Mouse (Mus musculus) bone marrow, adult 2 months (tissue): ENCODE data around the gene Mrpl53. TPM values are rescaled to one million over a fixed set of nuclear protein-coding genes. Genes with fewer than 3 reads are reported as not detected.

Source experiments
- H3K27ac ChIP-seq: fragments of 200-500 bp; 2 replicates; pipeline ENCODE4 v1.5.1; 2012; ENCODE audit warnings: low read depth, mild to moderate bottlenecking, control low read depth, inconsistent platforms, low read length; ENCODE audit not compliant: control insufficient read depth, poor library complexity, insufficient read depth
- H3K4me1 ChIP-seq: fragments of 200-500 bp; 2 replicates; pipeline ENCODE4 v1.6.1; 2011; ENCODE audit warnings: low read length; ENCODE audit not compliant: control insufficient read depth, insufficient read depth
- H3K4me3 ChIP-seq: fragments of 200-500 bp; replicated peaks from 2 replicates; pipeline ENCODE3; 2011; ENCODE audit warnings: mild to moderate bottlenecking, low read depth, low read length, control low read depth; ENCODE audit not compliant: control insufficient read depth
- CTCF ChIP-seq: fragments of 200-500 bp; IDR thresholded peaks from 2 replicates; pipeline ENCODE4 v1.5.1; 2011; ENCODE audit warnings: low read length, control low read depth; ENCODE audit not compliant: control insufficient read depth, insufficient read depth
- POLR2A ChIP-seq: fragments of 200-500 bp; IDR thresholded peaks from 2 replicates; pipeline ENCODE4 v1.6.1; 2011; ENCODE audit warnings: low read depth, mild to moderate bottlenecking, control low read depth, low read length, borderline replicate concordance; ENCODE audit not compliant: control insufficient read depth
- WGBS: fragments of 180-500 bp; shearing (Covaris S2); methylation state at CpG from one replicate; pipeline ENCODE4 v1.1.7; 2018; 5-methylcytosine and 5-hydroxymethylcytosine counted together
- polyA plus RNA-seq: library from polyadenylated mRNA; stranded (reverse); fragments of >200 nt; gene quantifications from 2 replicates; pipeline ENCODE4 v1.2.4, GENCODE M21; 2011; ENCODE audit warnings: low replicate concordance; ENCODE audit not compliant: missing spikeins, insufficient read depth, insufficient read length

Mrpl53 gene
- polyA plus RNA-seq, 1 experiment, result 49.7 TPM

- H3K4me3 ChIP-seq, result peak overlapping the region; percentile 41
- TF ChIP-seq CTCF (no peak), POLR2A (no peak)
- no peaks in the 10 kb centered on the region for H3K4me1 ChIP-seq
- H3K27ac ChIP-seq, result no peak overlapping the region; the same call in 1 of the 2 replicates
- WGBS, result 20% methylated on average over 47 of the region's 47 CpGs
Observed at GRCm38 (mm10) chr6:83087205-83087925, 21.5 kb upstream of the Mrpl53 start.

DNA sequence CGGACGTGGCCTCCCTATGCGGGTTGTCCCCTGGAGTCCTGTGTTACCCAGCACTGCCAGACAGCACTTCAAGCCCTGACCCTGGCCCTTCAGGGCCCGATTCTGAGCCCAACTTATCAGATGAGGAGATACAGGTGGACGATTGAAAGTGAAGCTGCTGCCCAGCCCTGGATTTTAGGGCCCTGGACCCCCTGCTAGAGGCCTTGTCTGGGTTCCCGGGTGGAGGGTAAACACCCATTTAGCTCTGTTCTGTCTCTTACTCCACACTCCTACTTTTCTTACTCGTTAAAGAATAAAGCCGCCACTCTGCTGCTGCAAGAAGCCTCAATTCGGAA lies 20.9 kb upstream of the Mrpl53 start:
- TF ChIP-seq CTCF (no peak), POLR2A (no peak)
- Histone ChIP-seq H3K4me1 (no peaks in the 10 kb centered on the region; the same call in 1 of the 2 replicates), H3K4me3 (no peak overlapping the region), H3K27ac (no peak overlapping the region; the same call in 1 of the 2 replicates)
- 52% methylated on average over 9 of the region's 9 CpGs for WGBS

- Histone ChIP-seq H3K27ac (no peak overlapping the region), H3K4me1 (peaks cover 1% of the 10 kb centered on the region; the same call in 1 of the 2 replicates), H3K4me3 (no peak overlapping the region)
- no peak for TF ChIP-seq POLR2A
- TF ChIP-seq CTCF, result no peak
- 10% methylated on average over 6 of the region's 6 CpGs for WGBS
Observed at GRCm38 (mm10) chr6:83092416-83093127, 16.3 kb upstream of the Mrpl53 start.

DNA sequence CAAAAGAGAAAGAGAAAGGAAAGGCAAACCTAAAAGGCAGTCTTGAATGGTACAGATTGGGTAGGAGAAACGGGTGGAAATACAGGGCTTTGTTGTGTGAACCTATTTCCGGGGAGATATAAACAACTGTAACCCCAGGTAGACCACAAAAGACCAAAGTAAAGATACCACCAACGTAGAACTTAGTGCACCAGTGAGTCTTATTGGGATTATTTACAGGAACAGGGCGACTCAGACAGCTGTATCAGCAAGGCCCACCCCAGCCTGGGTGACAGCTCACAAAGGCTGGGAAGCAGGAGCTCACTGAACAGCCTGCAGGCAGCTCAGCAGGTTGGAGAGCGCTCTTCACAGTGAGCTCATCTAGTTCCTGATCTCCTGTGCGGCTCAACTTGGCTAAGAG lies 12.9 kb upstream of the Mrpl53 start:
- H3K27ac ChIP-seq, result no peak overlapping the region
- TF ChIP-seq CTCF (no peak), POLR2A (no peak)

GRCm38 (mm10) chr6:83098411-83098810 lies 10.4 kb upstream of the Mrpl53 start:
- no peak overlapping the region for H3K27ac ChIP-seq
- peaks cover 1% of the 10 kb centered on the region; the same call in 1 of the 2 replicates for H3K4me1 ChIP-seq
- H3K4me3 ChIP-seq, result no peak overlapping the region
- 80% methylated on average over 2 of the region's 2 CpGs for WGBS
- TF ChIP-seq POLR2A (no peak), CTCF (no peak)

More for the DNA sequence above, 12.9 kb upstream of the Mrpl53 start:
- no peak overlapping the region for H3K4me3 ChIP-seq
- 51% methylated on average over 6 of the region's 6 CpGs for WGBS
- H3K4me1 ChIP-seq, result peaks cover 1% of the 10 kb centered on the region; the same call in 1 of the 2 replicates

DNA sequence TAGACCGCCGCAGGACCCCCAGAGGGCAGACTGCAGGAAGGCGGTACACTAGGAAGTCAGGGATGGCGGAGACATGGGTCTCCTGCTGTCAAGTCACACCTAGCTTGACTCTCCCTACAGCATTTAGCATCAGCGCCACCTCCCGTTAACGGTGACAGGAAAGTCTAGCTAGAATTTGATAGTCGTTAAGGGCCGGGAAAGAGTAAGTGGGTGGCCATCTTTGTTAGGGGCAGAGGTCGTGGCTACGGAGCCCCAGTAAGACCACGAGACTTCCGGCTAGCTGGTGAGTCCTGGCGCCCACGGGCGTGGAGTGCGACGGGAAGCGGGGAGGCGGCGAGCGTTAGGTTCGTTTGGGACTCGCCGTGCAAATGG lies 7.5 kb upstream of the Mrpl53 start, which contains the start of the genes Ccdc142 and Gm42688:
Gene Ccdc142 (plus strand): TSS at position 286 of the 372 bp plus-strand sequence.
Gene Gm42688 (plus strand): TSS at position 302 of the 372 bp plus-strand sequence.
- TF ChIP-seq CTCF (peak; percentile 72), POLR2A (peak; percentile 52; the same call in 1 of the 2 replicates)
- no peaks in the 10 kb centered on the region; the same call in 1 of the 2 replicates for H3K4me1 ChIP-seq
- under 1% methylated on average over 25 of the region's 25 CpGs for WGBS
- peak within 1 kb of the TSS; percentile 79 for H3K27ac ChIP-seq
- peak within 1 kb of the TSS; percentile 87 for H3K4me3 ChIP-seq

- WGBS, result under 1% methylated on average over 74 of the region's 74 CpGs
- Histone ChIP-seq H3K4me1 (no peaks in the 10 kb centered on the region; the same call in 1 of the 2 replicates), H3K4me3 (peak overlapping the region; percentile 87), H3K27ac (peak overlapping the region; percentile 79)
- TF ChIP-seq CTCF, result peak; percentile 45; the same call in 1 of the 2 replicates
- TF ChIP-seq POLR2A, result peak; percentile 49; the same call in 1 of the 2 replicates
Observed at GRCm38 (mm10) chr6:83101688-83102556, 6.9 kb upstream of the Mrpl53 start.

DNA sequence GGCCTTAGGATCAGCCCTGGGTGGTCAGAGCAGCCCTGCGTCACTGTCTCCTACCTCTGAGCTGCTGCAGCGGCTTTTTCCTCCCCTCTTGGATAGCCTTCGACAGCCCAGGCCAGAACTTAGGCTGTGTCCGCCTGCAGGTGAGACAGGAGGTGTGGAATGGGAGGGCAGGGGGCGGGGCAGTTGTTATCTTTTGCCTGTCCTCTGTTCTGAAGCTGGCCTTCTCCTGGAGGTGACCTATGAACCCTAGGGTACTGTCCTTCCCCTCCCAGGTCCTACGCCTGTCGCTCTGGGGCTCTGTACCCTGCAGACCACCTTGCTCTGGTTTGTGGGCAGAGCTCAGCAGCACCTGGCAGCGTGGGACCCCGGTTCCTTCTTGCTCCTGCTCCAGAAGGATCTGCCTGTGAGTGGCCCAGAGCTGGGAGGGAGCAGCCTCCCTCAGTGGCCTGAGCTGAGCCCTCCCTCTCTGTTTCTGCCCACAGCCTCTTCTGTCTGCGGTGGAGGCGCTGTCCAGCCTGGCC lies 5.7 kb upstream of the Mrpl53 start:
- WGBS, result 89% methylated on average over 11 of the region's 11 CpGs
- no peak overlapping the region for H3K27ac ChIP-seq
- H3K4me3 ChIP-seq, result no peak overlapping the region
- no peaks in the 10 kb centered on the region; the same call in 1 of the 2 replicates for H3K4me1 ChIP-seq
- TF ChIP-seq CTCF (no peak), POLR2A (no peak)
